Mouse (Mus musculus) monocyte, adult 2 months (primary cell): ENCODE measurements around the gene Cct8.
"Not testable (repeated sequence)": the region's sequence is repeated elsewhere in the genome, so short reads cannot be mapped to it uniquely, and the experiment has no call there.

Experiments
- DNase-seq, 2 experiments: peaks; one replicate each; pipeline ENCODE4 v3.0.0; 2022; ENCODE audit warnings: low spot score in 2 of 2, low read depth in 1 of 2

The Cct8 gene

DNA sequence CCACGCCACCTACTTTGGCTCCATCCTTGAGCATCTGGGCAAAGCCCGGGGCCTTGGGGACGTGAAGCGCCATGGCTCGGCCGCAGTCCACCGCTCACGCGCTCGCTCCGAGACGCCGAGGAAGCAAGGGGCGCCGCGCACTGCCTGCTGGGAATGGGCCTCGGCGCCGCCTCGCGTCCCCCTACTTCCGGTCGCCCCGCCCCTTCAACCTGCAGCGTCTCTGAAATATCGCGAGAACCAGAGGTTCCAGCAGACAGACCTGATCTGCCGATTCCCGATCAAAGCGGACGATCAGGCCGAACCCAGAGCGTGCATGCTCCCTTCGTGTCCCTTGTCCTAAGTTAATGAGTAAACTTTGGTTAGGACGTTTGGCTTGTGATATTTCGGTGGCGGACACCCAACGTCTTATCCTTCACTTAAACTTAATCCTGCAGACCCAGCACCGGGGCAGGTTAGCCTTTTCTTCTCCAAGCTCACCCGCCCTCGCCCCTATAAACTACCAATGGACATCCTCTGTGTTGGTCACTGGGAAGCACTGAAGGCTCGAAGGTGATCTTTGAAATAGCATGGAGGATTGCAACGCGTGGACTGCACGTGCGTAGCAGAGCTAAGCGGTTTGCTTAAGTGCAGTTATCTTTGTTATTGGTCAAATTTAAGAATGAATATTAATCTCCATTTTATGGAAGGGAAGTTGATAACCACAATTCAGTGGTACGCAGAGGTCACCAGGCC is at the start of gene Cct8:
TSS of gene Cct8 (minus strand) at position 158 of the 732 bp plus-strand sequence.
- DNase-seq = peak; percentile 91 to 94

DNA sequence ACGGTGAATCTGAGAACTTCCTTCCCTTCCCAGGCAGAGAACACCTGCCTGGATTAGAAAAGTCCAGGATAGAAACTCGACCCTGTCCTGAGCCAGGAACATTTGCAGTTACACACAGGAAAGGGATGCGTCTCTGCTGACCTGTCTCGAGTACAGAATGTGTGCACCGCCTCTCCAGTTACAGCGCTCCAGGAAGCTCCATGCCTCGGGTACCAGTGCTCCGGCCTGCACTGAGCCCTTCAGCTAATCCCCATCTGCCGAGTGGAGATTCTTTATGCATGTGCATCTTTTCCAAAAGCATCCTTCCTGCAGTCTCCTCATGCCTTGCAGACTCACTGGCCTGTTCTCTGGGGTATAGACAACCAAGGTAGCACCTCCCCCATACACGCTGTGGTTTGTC is 33.1 kb upstream of the Cct8 start:
- DNase-seq = no peak

DNA sequence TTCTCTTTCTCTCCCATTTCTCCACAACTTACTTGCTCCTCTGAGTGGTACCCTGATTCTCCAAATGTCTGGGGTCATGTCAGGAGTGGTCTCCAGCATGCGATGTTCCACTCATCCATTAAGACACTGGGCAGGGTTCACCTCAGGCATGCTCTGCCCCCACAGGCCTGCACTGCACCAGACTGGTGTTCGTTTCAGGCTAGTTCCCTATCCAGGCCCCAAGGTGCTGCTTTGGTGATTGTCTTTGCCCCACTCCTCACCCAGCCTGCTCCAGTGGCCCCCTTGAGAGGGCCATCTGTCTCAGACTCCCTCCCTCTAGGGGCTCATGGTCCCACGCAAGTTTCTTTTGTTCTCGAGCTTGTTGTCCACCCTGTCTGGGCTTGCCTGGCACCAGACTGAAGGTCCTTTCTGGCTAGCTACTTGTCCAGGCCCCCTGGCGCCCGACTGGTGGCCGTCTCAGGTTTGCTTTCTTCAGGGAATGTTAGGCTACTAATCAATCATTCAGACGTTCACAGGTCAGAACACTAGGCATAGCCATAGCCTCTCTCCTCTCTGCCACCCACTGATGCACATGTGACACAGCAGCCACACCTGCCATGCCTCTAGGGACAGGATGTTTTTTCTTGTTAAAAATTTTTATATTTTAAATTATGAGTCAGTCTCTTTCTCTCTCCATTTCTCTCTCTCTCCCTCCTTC is 32.0 kb upstream of the Cct8 start:
- no peak for DNase-seq

DNA sequence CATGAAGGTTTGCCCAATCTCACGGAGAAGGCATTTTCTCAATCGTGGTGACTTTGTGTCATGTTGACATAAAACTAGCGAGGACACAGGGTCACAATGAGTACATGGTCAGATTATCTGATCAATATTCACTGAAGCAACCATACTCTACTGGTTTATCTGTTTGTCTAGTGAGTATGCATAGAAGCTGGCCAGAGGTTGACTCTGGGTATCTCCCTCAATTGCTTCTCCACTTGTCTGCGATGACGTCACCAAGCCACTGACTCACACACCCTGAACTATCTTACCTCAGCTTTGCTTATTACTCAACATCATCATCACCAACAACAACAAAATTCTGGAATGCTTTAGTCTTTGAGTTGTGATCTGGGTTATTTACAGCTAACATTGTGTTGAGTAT is 28.6 kb upstream of the Cct8 start:
- DNase-seq = no peak

DNA sequence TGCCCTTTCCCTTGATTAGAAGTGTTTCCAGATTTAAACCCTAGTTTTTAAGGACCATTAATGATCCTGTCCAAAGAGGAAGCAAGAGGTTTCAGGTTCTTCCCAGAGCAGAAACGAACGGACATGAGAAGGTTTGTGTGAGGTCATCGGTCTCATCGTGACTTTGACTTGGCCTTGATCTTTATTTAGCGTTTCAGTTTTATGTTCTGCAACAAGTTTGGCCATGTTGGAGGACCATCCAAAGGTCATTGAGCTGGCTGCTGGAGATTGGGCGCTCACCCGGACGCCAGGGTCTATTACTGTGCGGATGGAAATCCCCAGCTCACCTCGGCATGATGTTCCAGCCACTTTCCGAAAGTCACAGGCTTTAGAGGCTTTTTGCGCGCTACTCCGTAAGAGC is 16.7 kb upstream of the Cct8 start:
- DNase-seq = no peak

DNA sequence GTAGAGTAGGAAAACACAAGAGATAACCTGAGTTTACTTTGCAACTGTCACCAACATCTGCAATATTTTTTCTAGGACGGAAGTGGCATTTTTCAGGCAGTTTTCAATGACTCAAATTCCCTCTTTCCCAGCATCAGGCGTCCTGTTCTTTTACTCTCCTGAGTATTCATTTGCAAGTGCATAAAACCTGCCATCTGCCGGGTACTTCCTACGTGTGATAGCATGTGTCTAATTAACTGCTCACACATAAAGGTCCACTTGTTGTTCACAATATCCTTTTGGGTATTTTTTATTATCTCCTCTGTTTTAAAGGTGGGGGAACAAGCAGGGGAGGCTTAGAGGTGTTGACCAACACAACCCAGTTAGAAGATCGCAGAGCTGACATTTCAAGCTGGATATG is 16.0 kb upstream of the Cct8 start:
- DNase-seq = no peak

DNA sequence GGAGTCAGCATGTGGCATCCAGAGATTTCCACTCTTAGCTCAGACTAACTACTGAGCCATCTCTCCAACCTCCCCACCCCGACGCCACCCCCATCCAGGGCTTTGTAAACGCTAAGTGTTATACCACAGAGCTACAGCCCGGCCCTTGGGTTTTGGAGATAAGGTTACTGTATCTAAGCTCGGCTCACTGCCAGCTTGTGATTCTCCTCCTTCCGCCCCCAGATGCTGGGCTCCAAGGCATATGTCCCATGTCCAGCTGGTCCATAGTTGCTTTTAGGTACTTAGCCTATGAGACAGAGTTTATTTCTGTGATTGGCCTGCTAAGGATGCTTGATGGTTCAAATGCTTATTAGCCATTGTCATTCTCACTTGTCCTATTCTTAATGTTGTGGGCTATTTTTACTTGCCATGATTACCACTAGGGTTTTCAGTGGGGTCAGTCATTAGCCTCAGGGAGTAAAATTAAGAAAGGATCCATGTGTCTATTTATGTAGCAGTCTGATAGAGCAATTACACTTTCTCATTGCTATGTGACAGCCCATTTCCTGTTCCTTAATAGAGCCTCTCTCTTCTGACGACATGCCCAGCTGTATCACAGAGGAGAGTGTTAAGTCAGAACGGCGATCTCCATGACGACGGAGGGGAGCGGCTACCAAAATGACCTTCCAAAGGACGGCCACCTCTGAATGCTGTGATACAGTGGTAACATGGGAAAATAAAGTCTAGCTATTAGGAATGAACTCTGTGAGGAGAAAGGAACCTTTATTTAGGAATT is 5.8 kb upstream of the Cct8 start:
- DNase-seq = no peak

DNA sequence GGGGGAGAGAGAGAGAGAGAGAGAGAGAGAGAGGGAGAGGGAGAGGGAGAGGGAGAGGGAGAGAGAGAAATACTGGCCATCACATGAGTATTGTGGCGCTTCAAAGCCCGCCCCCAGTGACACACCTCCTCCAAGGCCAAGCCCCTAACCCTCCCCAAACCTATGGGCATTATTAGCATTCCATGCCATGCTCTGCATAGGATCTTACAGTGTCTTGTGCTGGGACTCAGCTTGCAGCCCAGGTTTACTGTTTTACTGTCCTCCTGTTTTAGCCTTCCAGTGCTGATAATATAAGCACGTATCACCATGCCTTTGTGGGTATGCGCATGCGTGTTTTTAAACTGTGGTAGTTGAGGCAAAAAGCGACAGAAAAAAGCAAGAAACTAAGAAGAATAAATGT is 3.9 kb upstream of the Cct8 start:
- no peak for DNase-seq

DNA sequence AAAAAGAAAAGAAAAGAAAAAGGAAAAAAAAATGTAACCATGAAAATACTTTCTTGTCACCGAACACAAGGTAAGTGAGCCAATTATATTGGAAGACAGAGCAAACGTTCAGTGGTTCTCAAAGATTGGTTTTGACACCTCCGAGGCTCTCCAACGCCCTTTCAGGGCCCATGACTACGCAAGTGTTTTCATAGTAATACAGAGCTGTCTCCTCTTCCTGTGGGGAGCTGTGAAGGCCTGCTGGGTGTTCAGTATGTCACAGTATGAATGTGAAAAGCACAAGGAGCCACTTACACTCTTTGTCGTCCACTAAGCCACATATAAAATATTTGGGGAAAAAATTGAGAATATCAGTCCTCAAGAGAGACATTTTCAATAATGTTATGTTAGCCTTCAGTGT is 1.5 kb upstream of the Cct8 start:
- DNase-seq = no peak

DNA sequence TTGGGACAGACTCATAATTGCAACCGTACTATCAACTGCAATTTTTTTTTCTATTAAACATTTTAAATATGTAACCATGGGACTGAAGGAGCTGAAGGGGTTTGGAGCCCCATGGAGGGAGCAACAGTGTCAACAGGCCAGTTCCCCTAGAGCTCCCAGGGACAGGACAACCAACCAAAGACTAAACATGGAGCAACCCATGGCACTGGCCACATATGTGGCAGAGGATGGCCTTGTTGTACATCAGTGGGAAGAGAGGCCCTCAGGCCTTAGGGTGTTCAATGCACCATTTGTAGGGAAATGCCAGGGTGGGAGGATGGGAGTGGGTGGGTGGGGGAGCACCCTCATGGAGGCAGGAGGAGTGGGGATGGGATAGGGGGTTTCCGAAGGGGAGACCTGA is 1.1 kb upstream of the Cct8 start:
- no peak for DNase-seq

DNA sequence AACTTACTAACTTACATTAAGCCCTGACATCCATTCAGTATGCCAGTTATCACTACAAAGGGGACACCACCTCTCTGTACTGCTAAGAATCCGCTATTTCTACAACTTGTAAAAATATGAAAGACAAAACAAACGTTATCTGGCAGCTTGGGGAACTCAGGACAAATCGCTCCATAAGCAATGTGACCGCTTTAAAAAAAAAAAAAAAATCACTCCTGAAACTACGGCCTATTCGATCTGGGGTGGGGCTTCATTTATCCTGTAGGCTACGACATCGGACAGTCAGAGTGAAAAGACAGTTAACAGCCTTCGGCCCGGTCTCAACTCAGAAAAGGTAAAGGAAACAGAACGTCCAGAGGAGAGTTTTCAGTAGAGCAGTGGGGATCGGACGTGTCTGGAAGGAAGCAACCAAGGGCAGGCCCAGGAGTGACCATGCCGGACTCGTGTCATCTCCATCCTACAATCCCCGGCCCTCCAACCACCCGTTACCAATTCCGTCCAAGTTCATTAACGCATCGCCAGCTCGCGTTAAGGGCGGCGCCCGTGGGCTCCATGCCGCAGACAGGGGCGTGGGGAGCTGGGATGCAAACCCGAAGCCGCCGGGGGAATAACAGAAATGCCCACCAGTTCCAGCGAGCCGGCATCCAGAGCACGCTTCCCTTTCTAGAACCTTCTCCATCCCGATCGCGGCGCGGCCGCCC is 568 bp downstream of the Cct8 start:
- no peak for DNase-seq

DNA sequence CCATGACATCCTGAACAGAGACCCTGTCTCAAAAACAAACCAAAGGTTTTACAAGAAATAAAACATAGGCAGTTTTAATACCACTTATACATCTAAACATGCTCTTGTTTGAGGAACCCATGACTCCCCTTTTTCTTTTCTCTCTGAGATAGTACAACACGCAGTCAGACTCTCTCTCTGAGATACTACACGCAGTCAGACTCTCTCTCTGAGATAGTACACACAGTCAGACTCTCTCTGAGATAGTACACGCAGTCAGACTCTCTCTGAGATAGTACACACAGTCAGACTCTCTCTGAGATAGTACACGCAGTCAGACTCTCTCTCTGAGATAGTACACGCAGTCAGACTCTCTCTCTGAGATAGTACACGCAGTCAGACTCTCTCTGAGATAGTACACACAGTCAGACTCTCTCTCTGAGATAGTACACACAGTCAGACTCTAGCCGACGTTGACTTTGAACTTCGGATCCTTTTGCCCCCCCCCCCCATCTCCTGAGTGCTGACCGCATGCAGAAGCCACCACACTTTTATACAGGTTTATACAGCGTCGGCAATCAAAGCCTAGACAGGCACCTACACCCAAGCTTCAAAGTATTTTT is 3.4 kb downstream of the Cct8 start:
- not testable (repeated sequence) for DNase-seq

DNA sequence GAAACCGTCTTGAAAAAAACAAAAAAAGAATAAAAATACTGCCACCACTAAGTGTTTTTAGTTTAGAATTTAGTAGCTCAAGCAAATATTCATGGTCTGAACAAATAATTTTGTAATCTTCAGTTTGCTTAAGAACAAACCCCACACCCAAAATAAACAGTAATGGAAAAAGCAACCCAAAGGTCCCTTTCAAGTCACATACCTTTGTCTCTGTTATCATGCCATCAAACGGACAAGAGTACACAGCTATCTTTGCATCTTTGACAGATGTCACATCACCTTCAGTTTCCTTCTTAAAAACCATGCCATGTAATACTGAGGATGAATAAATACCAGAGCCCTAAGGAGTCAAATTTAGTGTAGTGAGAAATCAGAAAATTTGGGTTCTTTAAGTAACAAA is 7.1 kb downstream of the Cct8 start:
- DNase-seq = no peak

DNA sequence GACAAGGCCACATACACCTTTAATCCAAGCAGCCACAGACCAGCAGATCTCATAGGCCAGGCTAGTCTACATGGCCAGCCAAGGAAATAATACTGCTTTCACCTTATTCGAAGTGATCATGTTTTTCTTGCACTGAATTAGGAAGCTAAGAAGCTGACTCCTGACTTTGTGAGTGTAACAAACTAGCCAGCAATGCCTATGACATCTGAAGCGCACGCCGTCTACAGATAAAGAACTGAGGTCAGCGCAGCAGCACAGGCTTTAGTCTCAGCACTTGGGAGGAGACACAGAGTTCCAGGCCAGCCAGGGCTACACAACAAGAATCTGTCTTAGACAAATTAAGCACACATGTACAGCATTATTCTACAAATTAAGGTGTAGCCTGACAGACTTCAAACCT is 8.9 kb downstream of the Cct8 start:
- no peak for DNase-seq

DNA sequence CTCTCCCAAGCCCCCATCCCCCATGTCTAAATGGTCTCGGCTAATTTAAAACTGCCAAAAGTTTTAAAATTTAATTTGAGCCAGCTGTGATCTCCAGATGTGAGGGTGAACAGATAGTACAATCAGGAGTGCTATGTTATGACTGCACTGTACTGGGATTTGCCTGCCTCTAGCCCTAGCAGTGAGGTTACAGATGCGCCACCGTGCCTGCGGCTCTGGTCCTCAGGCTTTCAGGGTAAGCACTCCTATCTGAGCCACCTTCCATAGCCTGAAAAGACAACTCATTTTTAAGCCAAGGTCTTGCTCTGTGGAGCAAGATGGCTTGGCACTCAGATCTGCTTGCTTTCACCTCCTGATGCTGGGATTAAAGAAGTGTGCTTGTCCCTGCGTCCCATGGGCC is 11.3 kb downstream of the Cct8 start:
- DNase-seq = no peak

DNA sequence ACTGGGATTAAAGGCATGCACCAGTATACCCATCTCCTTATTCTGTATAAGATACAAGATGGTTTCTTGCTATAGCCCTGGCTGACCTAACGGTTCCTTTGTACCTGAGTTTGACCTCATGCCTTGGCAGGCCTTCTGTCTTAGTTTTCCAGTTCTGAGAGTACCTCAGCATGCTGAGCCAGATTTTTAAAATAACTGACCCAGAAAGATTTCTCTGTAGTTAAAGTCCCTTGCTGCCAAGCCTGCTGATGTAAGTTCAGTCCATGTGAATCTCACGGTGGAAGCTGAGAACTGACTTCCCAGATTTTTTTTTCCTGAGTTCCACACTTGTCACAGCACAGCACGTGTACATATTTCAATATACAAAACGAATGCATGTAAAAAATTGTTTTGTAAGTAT is 25.1 kb downstream of the Cct8 start:
- DNase-seq = no peak

DNA sequence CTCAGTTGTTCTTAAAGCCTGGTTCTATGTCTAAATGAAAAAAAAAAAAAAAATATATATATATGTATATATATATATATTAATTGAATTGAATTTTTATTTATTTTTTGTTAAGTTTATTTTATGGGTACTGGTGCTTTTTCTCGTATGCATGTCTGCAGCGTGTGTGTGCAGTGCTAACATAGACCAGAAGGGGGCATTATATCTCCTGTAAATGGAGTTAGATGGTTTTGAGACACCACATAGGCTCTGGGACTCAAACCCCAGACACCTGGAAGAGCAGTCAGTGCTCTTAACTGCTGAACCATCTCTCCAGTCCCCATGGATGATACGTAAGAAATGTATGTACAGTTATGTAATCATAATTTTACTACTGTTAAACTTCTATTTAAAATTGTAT is 36.9 kb downstream of the Cct8 start:
- DNase-seq = no peak

DNA sequence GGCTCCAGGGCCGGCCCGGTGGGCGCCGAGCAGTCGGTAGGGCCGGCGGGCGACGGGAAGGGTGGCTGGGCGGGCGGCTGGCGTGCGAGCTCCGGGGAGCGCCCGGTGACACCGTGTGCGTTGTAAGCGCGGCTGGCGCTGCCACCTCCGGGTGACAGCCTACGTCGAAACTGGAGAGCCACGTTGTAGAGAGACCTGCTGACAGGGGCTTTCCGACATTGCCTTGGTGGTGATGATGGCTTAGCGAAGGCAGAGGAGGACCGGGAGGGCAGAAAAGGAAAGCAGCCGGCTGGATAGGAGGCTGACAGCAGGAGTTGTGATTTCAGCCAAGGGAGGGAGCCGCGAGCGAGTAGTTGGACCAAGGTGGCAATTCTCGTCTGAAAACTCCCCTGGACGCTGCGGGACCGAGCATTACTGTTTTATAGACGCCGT is 40.5 kb downstream of the Cct8 start:
- peak in 1 of 2 experiments; percentile 59 for DNase-seq

DNA sequence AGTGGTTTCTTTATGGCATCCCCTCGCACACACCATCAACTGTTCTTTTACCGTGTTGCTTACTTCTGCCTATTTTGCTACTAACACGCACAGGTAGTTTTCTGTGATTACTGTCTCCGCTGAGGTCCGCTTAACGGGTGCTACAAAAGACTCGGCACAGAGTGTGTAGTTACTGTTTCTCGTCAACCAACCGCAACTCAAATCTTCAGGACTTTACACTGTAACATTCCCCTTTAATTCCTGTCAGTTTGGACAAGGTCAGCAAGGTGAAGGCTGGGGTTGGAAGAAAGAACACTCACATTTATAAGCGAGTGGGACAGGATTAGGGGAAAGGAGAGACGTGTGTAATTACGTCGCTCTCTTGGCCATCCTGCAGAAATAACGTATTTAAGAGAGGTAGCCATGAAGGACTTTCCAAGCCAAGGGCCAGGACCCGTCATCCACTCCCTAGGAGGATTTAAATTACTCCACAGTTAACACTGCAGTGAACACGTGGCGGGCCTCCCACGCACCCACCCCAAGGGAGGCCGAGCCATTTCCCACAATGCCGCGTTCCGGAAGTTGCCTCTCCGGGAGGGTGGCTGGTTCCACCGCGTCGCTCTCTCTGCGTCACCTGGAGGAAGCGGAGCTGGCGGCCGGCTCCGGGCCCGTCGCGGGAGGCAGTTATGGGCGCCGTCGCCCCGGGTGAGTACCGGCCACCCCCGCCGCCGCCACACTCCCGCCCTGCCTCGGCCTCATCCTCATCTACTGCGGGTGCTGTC is 41.1 kb downstream of the Cct8 start, which contains the start of gene Usp16:
TSS of gene Usp16 (plus strand) at position 285 of the 761 bp plus-strand sequence.
- DNase-seq = peak; percentile 54 to 79

DNA sequence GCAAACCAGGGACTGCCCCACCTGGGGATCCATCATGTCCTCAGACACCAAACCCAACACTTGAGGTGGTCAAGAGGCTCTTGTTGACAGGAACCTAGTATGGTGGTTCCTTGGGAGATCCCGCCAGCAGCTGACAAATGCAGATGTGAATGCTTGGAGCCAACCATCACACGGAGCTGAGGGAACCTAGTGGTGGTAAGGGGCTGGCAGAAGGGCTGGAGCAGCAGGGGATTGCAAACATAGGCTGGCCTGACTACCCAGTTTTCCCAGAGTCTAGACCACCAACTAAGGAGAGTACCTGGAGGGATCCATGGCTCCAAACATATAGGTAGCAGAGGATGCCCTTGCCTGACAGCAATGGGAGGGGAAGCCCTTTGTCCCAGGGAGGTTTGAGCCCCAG is 42.4 kb downstream of the Cct8 start:
- DNase-seq = no peak
